Mouse (Mus musculus): ENCODE measurements around the gene Fgfr2.

DNA sequence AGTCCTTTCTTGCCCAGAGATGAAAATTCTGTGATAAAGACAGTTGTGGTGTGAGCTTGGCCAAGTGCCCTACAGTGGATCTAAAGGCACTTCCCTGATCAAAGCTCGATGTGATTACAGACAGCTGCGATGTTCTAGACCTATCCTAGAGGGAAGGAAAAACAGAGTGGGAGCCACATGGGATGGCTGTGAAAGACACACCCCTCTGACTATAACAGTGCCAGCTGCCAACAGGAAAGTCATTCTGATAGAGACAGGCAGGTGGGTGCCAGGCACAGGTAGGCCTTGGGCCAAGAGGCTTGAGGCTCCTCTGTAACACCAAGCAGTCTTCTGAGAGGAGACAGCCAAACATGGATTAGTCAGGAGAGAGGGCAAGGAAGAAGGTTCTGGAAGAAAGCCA lies 2104.0 kb downstream of the Fgfr2 start:
- TF ChIP-seq CTCF (conservative IDR thresholded peaks at IDR 0.05; ENCODE audit: insufficient read depth, insufficient read length, low read depth, low read length) (no peak), POLR2A (IDR thresholded peaks at IDR 0.05; ENCODE audit: low read depth, low read length) (no peak)

Measured in kidney, adult 2 months (tissue).